Mouse (Mus musculus) CD4-positive, CD25-positive, alpha-beta regulatory T cell, adult 4 months (primary cell): ENCODE data around the gene Calm2. TPM values are rescaled to one million over a fixed set of nuclear protein-coding genes. Genes with fewer than 3 reads are reported as not detected.

Experiments used
- ATAC-seq: one replicate; pipeline ENCODE4 v1.8.0; 2017
- polyA plus RNA-seq, 2 experiments: library from polyadenylated mRNA; unstranded; fragments of 100-300 nt; shearing (Covaris generic); gene quantifications; one replicate each; pipeline ENCODE4 v1.2.1; 2017

Gene Calm2
- polyA plus RNA-seq, result 100 to 1,000 TPM; 533 to 583 TPM

DNA sequence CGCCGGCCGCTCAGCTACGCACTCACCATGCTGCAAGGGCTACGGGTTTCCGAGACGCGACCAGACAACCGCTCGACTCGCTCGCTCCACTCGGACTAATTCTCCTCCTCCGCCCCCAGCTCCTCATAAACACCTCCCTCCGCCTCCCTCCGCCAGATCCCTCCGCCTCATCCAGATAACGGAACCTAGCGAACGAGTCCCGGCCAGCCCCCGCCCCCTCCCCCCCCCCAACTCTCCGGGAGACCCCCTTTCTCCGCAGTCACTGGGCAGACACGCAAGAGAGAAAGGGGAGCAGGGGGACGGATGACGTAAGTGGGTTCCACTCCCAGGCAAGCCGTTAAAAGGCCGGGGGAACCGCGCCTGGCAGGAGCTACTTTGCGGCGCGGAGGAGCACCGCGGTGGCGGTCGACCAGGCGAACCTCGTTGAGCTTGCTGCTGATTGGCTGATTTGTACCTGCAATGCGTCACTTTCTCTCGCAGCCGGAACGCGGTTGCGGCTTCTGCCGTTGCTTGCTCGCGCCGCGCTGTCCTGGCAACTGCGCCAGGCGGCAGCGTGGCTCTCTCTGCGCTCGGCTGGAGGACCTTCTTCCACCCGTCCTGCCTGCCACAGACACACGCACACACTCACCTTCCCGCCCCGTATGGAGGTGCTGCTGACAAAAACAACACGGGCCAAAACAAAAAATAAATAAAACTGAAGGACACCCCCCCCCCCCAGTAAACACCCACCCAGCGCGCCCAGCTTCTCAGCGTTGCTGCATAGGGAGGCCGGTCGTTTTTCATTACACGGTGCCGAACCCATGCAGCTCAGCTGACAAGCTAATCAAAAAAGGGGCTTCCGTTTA lies at the start of gene Calm2:
Calm2 (minus strand) TSS at position 169 of the 845 bp plus-strand sequence.
- peak; percentile 83 for ATAC-seq

DNA sequence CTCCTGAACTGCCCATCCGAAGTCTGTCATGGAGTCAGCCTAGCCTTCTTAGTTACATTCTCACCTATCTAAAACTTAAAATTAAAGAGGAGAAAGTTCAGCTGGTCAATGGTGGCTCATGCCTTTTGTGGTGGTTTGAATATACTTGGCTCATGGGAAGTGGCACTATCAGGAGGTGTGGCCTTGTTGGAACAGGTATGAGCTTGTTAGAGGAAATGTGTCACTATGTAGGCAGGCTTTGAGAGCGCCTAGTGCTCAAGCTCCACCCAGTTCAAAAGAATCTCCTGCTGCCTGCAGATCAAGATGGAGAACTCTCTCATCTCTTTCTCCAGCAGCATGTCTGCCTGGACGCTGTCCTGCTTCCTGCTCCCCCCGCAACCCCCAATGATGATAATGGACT lies 48.8 kb upstream of the Calm2 start:
- no peak for ATAC-seq

DNA sequence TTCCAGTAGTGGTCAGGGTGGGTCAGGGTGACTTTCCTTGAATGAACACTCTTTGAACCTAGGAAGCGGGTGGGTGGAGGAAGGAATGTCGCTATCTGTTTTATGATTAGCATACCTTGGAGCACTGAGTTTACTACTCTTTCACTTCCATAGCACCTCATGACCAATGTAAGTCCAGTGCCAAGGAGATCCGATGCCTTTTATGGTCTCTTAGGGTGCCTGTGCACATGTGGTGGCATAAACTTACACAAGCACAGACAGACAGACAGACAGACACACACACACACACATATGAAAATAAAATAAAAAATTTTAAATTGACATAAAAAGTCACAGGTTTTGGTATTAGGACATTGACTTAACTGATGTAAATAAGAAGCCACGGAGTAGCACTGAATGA lies 47.6 kb upstream of the Calm2 start:
- no peak for ATAC-seq

DNA sequence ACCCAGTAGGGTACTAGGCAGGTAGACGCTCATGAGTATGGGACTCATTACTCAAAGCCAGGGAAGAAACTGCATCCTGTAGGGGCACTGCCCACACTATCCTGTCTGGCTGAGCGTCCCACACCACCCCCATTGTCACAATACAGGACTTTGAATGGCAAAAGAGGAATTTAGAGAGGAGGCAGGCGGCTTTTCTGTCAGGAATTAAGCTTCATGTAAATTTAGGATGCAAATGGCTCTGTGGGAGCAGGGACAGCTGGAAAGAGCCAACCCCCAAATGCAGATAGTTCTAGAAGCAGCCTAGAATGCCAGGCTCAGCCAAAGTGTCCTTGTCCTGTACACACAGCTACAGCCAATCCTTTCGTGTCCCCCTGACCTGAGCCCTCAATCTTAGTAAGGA lies 45.6 kb upstream of the Calm2 start:
- ATAC-seq, result no peak

DNA sequence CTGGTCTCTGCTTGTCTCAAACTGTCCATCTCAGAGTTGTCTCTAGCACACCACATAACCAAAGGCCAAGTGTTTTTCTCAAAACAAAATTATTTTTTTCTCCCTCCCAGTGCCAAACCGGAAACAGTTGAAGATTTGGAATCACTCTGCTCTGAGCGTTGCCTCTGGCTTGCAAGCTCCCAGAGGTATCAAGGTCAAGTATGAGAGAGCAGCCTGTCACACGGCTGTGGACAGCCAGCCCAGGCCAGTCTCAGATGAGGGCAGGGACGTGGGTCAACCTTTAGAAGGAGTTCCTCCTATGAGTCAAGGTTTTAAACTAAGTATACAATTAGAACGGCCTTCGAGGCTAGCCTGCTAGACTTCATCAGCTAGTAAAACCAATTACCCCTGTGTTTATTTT lies 43.6 kb upstream of the Calm2 start:
- no peak for ATAC-seq

DNA sequence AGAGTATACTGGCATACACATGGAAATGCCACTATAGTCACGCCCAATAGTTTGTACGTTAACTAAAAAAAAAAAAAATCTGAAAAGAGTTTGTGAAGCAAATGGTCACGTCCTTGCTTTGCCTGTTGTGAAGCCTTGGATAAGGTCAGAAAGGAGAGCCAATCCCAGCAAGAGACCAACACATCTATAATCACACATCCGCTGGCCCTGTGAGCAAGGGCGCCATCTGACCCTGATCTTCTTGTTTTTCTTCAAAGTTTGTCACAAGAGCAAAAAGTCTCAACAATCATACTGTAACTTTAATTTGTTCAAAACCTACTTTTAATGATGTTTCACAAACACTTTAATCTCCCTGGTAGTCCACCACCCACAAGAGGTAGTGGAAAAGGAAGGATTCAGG lies 39.0 kb upstream of the Calm2 start:
- no peak for ATAC-seq

DNA sequence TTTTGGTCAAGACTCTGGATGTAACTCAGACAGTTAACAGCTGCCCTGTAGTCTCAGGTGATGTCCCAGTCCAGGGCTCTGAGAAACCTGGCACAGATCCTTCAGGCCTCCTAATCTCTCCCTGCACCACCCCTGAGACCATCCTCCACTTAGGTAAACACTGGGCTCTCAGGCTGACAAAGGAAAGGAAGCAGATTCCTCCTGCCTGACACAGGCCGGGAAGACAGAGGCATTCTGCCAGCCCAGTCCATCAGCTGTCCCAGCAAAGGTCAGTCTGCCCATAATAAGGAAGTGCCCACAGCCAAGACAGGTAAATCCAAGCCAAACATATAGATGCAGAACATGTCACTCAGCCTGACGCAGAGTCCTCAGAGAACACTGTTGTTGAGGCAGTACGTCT lies 36.1 kb upstream of the Calm2 start:
- ATAC-seq, result no peak

DNA sequence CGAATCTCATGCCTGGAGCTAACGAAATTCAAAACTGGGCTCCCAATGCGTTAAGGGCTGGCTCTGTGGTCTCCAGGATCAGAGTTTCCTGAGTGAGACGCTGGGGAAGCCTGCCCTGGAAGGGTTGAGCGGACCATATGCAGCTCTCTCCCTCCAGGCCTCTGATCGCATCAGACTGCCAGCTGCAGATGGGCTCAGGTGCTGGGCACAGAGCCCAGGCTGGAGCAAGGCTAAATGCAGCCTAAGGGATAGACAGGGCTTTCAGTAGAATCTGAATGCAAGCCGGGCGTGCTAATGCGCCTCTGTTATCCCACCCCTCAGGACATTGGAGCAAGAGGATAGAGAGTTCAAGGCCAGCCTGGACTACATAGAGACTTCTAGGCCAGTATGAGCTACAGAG lies 31.8 kb upstream of the Calm2 start:
- ATAC-seq, result no peak

DNA sequence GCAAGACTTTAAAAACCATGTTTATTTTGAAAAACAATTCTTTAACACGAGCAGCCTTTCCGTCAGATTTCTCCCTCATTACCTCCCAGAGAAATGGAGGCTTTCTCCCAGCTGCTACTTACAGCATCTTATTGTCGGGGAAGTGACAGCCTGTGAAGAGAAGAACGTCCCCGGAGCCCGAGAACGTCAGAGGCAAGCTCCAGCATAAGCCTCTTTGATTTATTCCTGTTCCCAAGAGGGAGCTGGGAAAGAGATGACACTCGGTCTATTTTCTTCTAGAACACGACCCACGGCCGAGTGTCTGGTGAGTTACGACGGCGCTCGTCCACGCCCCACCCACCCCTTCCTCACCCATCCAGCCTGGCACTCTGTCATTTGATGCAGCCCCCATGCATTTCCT lies 30.9 kb upstream of the Calm2 start:
- ATAC-seq, result no peak

DNA sequence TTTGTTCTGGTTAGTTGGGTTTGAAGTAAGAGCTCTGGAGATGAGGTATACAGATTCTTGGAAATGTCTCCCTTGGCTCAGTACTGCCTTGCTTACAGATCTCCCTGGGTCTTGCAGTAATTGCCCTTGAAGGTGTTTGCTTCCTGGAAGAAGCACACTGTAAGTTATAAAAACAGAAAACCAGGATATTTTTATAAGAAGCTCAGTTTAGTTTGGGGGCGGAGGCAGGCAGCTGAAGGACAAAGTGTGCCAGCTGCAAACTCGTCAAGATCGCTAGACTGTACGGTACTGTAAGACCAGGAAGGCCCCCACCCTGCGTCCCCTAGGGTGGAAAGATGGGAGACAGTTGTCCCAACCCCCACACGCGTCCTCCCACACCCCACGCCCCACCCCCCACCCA lies 28.6 kb upstream of the Calm2 start:
- ATAC-seq, result no peak

DNA sequence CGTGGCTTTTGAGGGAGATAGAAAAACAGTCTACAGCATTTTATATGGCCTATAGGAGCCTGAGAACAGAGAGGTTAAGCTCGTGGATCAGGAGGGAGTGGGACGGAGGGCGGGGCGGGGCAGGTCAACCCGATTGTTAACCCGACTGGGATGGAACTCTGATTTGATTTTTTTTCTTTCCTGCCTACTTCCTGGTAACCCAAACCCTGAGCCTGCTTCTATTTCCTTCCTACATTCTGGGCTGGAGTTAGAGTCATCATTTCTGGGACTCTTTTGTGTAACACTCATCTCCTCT lies 27.7 kb upstream of the Calm2 start:
- ATAC-seq, result no peak

DNA sequence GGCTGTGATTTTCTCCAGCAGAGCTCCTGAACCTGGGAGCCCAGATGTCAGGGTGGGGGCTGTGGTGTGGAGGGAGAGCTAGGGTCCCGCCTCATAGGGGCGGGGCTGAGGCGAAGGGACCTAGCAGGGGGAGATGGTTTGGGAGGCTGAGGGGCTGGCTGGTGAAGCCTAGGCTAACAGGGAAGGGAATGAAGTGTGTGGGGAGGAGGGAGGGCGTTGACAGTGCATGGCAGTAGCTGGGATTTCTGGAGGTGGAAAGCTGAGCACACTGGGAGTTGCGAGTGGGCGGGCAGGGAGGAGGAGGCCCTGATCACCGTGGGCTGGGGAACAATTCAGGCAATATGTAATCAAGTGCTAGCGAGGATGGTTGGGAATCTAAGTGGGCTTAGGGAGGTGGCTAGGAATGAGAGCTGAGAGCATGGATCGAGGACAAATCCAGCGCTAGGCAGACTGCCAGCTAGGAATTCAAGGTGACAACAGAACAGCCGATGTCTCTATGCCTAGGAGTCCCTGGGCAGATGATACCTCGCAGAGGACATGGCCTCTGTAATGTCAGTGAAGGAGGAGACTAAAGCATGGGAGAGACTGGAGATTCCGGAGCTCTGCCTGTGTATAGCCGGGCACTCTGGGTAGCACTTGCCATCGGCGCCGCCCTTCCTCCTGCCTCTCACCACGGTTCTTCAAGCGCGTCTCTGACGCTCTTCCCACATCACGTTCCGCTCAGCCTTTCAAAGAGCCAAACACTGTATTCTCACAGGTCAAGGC lies 27.2 kb upstream of the Calm2 start:
- peak; percentile 62 for ATAC-seq

DNA sequence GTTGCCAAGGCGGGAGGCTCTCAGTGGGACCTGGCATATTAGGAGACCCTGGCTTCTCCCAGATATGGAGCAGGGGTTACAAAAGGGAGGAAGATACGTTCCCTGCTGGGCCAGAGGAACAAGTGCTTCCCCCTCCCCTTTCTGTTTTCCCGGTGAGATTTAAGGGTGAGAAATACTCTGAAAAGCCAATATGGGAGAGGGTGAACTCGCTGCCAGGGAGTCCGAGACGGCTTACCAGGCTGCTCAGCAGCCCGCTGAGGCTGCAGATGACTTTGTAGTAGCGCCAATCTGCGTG lies 26.7 kb upstream of the Calm2 start:
- ATAC-seq, result no peak

DNA sequence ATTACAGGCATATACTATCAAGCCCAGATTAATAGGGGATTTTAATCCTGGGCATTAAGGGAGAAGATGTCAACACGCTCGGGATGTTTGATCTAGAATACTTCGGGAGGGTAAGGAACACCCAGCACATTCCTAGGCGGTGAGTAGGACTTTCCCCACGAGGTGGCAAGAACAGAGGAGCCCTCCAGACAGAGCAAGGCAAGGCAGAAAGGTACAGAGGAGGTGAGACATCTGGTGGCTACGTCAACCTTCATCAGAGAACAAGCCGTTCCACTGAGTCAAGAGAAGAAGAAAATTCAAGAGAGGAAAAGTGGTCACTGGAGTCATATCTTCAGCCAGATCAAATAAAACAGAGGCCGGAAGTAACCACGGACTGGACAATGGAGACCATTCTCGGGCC lies 26.1 kb upstream of the Calm2 start:
- no peak for ATAC-seq

DNA sequence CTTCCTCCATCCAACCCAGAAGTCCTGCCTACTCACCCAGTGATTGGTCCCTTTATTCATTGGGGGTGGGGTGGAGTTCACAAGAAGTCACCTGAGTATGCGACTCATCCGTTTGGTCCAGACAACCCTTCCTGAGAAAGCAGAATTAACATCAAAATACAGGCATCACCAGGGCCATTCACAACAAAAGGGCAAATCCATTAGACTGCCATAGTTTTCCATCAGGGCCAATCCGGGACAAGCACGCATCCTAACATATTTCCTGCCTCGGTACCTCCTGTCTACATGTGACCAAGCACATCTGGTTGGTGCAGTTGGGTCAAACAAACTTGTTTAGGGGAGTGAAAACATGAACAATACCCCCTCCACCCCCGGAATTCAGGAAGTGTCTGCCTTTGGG lies 24.9 kb upstream of the Calm2 start:
- no peak for ATAC-seq

DNA sequence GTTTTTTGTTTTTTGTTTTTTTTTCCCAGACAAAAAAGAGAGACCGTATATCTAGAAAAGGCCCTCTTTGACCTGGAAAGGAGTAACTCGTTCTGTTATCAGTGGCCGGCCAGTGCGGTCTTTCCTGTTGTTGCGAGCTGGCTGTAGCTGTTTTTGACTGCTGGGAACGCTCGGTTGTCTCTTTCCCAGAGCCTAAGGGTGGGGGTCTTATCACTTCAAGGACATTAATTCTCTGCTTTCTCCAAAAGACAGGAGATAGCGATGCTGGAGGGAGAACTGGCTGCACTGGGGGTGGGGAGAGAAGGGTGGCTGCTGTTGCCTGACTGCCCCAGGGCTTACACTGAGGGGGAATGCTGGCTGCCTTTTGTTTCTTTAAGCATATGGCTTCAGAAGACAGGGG lies 24.1 kb upstream of the Calm2 start:
- no peak for ATAC-seq

DNA sequence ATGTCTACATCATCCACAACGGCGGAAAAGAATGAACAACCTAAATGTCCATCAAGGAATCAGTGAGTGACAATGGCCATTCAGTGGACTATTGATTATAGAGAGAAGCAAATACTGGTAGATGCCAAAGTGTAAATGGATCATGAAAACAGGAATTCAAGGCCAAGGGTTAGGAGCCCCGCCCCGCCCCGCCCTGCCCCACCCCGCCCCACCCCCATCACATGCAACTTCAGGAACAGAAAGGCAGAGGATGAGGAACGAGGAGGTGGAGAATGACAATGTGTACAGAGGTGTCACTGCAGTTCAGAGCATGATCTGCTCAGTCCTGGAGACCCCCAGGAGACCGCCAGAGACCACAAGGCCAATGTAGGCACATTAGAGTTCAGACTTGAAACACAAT lies 23.5 kb upstream of the Calm2 start:
- no peak for ATAC-seq

DNA sequence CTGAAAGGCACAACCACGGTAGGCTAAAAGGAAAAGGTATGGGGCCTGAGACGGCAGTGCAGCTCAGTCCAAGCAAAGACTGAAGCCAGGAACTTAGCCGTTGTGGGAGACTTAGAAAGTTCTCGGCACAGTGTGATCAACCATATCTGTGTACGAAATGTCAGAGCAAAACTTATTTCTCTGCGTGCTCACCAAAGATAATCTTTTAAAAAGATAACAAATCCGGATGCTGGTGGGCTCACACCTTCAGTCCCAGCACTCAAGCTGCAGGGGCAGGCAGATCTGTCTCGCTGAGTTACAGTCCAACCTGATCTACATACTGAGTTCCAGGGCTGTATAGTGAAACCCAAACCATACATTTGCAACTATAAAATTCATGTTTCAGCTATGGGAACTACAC lies 22.7 kb upstream of the Calm2 start:
- ATAC-seq, result no peak

DNA sequence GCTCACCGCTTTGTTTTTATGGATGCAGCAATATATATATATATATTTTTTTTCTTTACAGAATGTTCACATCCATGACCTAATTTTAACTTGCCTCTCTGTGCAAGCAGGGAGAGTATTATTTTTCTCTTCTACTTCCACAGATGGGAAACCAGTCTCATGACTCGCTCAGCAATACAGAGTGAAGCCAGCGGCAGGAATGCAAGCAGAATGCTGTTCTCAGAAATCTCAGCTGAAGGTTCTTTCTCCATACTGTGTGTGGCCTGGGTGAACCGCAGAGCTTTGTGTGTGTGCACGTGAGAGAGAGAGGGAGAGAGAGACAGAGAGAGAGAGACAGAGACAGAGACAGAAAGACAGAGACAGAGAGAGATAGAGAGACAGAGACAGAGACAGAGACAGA lies 21.9 kb upstream of the Calm2 start:
- no peak for ATAC-seq

DNA sequence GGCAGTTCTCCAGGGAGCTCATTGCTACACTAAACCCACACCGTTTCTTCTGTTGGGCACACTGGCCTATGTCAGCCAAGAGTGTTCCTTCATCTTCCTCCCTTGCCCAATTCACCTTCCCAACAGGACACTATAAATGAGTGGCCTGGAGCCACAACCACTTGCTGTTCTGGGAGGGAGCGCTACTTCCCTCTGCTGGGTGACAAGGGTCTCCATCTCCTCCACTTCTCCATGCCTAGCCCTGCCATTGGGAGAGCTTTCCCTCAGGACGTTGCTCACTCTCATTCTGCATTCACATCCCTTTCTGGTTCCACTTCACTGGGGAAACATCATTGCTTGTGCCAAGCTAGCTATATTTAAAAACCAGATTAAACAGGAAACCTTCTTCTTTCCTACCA lies 14.8 kb upstream of the Calm2 start:
- no peak for ATAC-seq

DNA sequence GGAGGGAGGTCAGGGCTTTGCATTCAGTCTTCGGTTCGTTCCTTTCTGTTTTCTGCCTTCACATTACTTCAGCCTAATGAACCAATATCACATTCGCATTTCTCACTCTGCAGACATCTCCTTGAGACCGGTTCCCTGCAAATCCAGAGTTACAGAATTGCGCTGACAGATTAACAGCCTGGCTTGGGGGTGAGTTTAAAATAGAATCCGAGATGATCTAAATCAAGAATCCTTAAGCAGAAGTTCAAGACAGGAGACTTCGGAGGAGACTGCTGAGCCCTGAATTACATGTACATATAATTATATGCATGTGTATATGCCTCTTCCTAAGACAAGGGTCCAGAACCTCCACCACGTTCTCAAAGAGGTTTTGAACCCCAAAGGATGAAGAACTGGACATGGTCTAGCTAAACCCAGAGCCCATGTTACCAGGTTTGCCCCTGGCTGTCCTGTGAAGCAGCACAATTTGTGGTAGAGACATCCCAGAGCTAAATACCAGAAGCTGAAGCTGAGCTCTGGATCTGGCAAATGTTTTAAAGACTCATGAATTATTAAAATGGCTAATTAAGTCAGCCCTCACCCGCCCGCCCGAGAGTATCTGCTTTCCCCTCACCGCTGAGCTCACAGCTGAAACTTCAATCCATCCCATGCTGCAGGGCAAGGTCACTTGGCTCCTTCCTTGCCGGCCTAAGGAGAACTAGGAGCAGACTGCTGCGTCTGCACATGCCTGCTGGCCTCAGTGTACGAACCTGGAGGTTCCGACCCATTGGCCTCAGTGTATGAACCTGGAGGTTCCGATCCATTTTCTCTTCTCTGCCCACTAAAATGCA lies 14.1 kb upstream of the Calm2 start:
- no peak for ATAC-seq

DNA sequence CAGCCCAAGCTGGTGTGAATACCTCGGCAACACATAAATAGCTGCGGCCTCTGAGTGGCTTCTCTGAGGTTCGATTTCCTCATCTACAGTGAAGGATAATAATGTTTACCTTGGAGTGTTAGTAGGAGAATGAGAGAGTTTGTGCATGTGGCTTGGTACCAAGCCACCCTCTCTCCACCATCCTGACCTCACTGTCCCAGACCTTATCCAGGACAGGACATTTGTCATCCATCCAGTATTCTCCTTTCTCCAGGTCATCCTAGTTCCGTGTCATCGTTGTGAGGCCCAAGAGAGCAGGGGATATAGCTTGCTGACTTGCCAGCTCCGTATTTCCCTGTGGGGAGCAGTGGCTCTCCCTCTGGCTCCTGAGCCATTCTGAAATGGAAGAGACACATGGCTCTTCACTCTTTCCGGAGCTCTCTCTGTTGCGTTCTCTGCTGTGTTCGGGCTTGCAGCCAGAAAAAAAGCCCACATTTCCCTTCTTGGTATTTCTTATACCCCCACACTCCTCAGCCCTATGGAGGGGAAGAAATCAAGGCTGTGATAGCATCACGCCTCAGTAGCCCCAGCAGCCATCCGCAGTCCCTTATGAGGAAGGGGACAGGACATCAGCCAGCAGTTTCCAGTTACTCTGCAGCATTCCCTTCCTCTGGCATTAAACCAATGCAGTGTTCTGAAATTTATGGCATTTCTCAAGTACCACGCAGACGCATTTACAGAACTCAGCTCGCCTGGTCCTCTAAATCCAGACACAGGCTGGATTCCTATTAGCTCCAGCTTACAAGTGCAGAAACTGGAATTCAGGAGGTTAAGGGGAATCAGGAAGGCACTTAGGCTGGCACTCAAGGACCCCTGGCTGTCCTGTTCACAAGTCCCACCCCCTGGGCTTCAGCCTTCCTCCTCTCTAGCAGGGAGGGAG lies 13.3 kb upstream of the Calm2 start:
- no peak for ATAC-seq
